Mouse (Mus musculus) hindbrain, embryonic 11.5 days (tissue): Measurements from ENCODE around the gene Ccl5. TPM values are rescaled to one million over a fixed set of nuclear protein-coding genes. Genes with fewer than 3 reads are reported as not detected.

Experiments used
- ATAC-seq: fragments of 200-750 bp; cut with Nextera tagmentation; 2 replicates; pipeline ENCODE4 v1.8.0; 2017; ENCODE audit warnings: mild to moderate bottlenecking, moderate TSS enrichment, moderate library complexity; ENCODE audit not compliant: low FRiP score
- DNase-seq: peaks from one replicate; pipeline ENCODE4 v3.0.0-alpha.2; 2015; ENCODE audit warnings: low spot score
- H3K27ac ChIP-seq: fragments of 300-500 bp; sonication (generic); 2 replicates; pipeline ENCODE4 v1.5.1; 2014; ENCODE audit warnings: mild to moderate bottlenecking, low read depth, low read length
- H3K27me3 ChIP-seq: fragments of 300-500 bp; sonication (generic); 2 replicates; pipeline ENCODE4 v1.6.1; 2014; ENCODE audit warnings: mild to moderate bottlenecking, low read length, moderate library complexity, mixed read lengths; ENCODE audit not compliant: control insufficient read depth, insufficient read depth
- H3K36me3 ChIP-seq: fragments of 300-500 bp; sonication (generic); 2 replicates; pipeline ENCODE4 v1.6.1; 2014; ENCODE audit warnings: mild to moderate bottlenecking, low read length, moderate library complexity, mixed read lengths; ENCODE audit not compliant: control insufficient read depth, insufficient read depth
- H3K4me1 ChIP-seq: fragments of 300-500 bp; sonication (generic); replicated peaks from 2 replicates; pipeline ENCODE4 v1.6.1; 2014; ENCODE audit warnings: low read length, mixed read lengths; ENCODE audit not compliant: control insufficient read depth, insufficient read depth
- H3K4me2 ChIP-seq: fragments of 300-500 bp; sonication (generic); replicated peaks from 2 replicates; pipeline ENCODE4 v1.6.1; 2014; ENCODE audit warnings: mild to moderate bottlenecking, low read depth, low read length
- H3K4me3 ChIP-seq: fragments of 300-500 bp; sonication (generic); 2 replicates; pipeline ENCODE4 v1.5.1; 2014; ENCODE audit warnings: low read depth, low read length
- H3K9ac ChIP-seq: fragments of 300-500 bp; sonication (generic); 2 replicates; pipeline ENCODE4 v1.6.1; 2014; ENCODE audit warnings: low read depth, low read length
- H3K9me3 ChIP-seq: fragments of 300-500 bp; sonication (generic); 2 replicates; pipeline ENCODE4 v1.6.1; 2016; ENCODE audit warnings: low read length; ENCODE audit not compliant: control insufficient read depth
- WGBS: fragments of 180-500 bp; shearing (Covaris S2); extraction: QIAGEN DNeasy Blood & Tissue Kit; methylation state at CpG from one replicate; pipeline ENCODE4 v1.1.7; 2014; 5-methylcytosine and 5-hydroxymethylcytosine counted together
- polyA plus RNA-seq: library from polyadenylated mRNA; unstranded; fragments of >200 nt; fragmentation: Nextera tagmentation; extraction: Ambion mirVana; gene quantifications from 2 replicates; pipeline ENCODE4 v1.2.1, GENCODE M21; 2014

The Ccl5 gene
- 0.42 TPM in 1 of 2 replicates, not detected in the other for polyA plus RNA-seq

DNA sequence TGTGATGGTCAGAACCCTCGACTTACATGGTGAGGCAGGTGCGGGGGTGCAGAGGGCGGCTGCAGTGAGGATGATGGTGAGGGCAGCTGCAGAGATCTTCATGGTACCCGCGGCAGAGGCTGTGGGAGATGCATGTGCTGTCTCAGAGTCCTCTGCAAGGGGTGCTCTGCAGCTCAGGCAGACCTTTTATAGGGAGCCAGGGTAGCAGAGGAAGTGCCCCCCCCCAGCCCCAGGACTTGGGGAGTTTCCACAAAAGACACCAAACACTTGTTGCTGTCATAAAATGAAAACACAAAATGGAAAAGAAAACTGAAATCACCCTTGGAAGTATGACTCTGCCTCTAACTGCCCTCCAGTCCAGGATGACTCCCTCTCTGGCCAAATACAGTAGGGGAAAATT is at the start of gene Ccl5:
Gene Ccl5, minus strand, starts transcription at position 159 of the 400 bp plus-strand sequence.
- H3K4me2 ChIP-seq: no peak within 1 kb of the TSS
- H3K27me3 ChIP-seq: no peaks in the 10 kb centered on the region
- WGBS: 86% methylated on average over 5 of the region's 5 CpGs
- no peaks in the 10 kb centered on the region for H3K9me3 ChIP-seq
- H3K4me1 ChIP-seq: no peaks in the 10 kb centered on the region
- no peaks in the 10 kb centered on the region for H3K36me3 ChIP-seq
- no peak within 1 kb of the TSS for H3K4me3 ChIP-seq
- DNase-seq (no peak), ATAC-seq (no peak)
- H3K27ac ChIP-seq: no peak within 1 kb of the TSS
- no peak within 1 kb of the TSS for H3K9ac ChIP-seq

DNA sequence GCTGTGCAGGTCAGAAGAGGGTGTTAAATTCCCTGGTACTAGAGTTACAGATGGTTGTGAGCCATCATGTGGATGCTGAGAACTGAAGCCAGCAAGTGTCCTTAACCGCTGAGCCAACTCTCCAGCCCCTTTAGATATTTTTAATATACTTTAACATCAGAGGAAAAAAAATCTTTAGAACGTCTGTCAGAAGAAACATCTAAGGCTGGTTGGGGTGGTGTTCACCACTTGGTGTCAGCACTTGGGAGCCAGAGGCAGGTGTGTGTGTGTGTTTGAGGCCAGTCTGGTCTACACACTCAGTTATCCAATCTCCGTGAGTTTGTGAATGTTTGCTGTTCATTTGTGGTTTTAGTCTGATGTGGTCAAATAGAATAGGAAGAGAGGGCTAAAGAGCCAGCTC is 48.7 kb upstream of the Ccl5 start:
- 83% methylated on average over 3 of the region's 3 CpGs for WGBS
- Histone ChIP-seq H3K27ac (no peak overlapping the region), H3K9me3 (no peaks in the 10 kb centered on the region), H3K4me1 (no peaks in the 10 kb centered on the region), H3K4me3 (no peak overlapping the region), H3K27me3 (no peaks in the 10 kb centered on the region), H3K36me3 (no peaks in the 10 kb centered on the region), H3K9ac (no peak overlapping the region), H3K4me2 (no peak overlapping the region)
- no peak for ATAC-seq
- no peak for DNase-seq

DNA sequence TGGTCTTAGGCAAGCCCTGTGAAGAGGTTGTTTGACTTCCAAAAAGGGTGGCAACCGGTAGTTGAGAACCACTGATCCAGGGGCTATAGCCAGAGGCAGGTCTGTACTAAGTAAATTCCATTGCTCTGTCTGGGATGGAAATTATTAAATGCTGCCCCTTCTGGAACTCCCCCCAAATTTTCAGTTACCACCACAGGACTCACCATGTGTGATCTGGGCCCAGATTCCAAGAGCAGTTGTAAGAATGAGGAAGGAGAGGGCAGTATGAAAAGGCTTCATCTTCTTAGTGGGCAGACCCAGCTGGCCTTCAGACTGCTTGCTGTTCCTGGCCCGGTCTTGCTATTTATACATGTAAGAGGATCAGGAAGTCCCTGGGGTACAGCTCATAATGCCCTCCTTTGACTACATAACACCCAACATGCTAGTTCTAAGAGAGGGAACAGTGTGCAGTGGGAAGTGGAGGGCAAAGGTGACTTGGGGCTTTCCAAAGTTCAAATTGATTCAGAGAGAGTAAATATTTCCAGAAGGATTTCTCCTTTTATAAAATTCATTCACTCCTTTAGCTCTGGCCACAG is 48.0 kb upstream of the Ccl5 start, which contains the start of gene Ccl9:
Gene Ccl9, minus strand, starts transcription at position 451 of the 575 bp plus-strand sequence.
- Histone ChIP-seq H3K27ac (no peak within 1 kb of the TSS), H3K4me3 (no peak within 1 kb of the TSS), H3K9me3 (no peaks in the 10 kb centered on the region), H3K9ac (no peak within 1 kb of the TSS), H3K4me1 (no peaks in the 10 kb centered on the region), H3K4me2 (no peak within 1 kb of the TSS), H3K36me3 (no peaks in the 10 kb centered on the region), H3K27me3 (no peaks in the 10 kb centered on the region)
- no peak for DNase-seq
- 67% methylated on average over 2 of the region's 2 CpGs for WGBS
- no peak for ATAC-seq

DNA sequence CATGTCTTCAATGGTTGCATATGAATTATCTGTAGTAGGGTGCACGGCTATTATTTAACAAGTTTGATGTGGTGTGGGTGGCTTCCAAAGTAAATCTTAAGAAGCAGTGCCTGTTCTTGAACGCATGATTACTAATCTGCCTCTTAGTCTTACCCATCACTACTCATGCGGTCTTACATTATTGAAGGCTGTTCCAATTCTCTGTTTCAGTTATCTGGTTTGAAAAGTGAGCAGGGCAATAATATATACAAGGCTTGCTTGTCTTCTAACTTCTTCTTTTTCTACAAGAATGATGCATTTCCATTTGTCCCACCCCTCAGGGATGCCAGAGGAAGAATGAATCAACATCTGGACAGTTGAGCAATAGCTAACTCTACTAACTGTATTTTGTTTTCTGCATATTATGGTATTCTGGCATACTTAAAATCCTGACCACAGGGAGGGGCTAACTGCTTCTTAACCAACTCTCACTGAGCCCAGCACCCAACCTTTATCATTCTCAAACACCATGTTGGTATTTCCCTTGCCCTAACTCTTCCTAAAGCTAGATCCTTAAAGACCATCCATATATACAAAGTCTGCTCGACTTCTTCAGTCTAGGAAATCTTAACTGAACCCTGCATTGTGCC is 46.7 kb upstream of the Ccl5 start:
- 87% methylated on average over 4 of the region's 4 CpGs for WGBS

DNA sequence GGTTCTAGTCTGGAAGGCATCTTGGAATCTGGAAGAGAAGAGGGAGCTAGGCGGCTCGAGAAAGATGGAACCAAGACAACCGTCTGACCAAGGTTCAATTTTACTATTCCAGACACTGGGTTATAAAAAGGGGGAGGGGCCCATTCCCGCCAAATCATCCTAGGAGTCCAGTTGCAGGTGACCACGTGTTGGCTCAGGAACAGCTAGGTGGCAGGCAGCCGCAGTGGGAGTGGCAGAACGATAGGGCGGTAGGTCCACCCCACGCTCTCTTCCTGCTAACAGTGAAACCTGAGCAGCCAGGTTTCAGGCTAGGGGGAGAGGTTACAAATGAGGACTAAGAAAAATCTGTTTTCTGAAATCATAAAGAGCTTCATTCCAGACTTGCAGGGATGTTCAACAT is 42.5 kb upstream of the Ccl5 start:
- Histone ChIP-seq H3K27me3 (no peaks in the 10 kb centered on the region), H3K4me3 (no peak overlapping the region), H3K36me3 (no peaks in the 10 kb centered on the region), H3K9ac (no peak overlapping the region), H3K4me2 (no peak overlapping the region), H3K4me1 (no peaks in the 10 kb centered on the region), H3K27ac (no peak overlapping the region), H3K9me3 (no peaks in the 10 kb centered on the region)
- no peak for DNase-seq
- no peak for ATAC-seq
- 65% methylated on average over 9 of the region's 9 CpGs for WGBS

More for the DNA sequence above, 46.7 kb upstream of the Ccl5 start:
- DNase-seq (no peak), ATAC-seq (no peak)
- no peaks in the 10 kb centered on the region for H3K27me3 ChIP-seq
- H3K9ac ChIP-seq: no peak overlapping the region
- H3K36me3 ChIP-seq: no peaks in the 10 kb centered on the region
- H3K4me3 ChIP-seq: no peak overlapping the region
- no peaks in the 10 kb centered on the region for H3K9me3 ChIP-seq
- H3K27ac ChIP-seq: no peak overlapping the region
- no peak overlapping the region for H3K4me2 ChIP-seq
- H3K4me1 ChIP-seq: no peaks in the 10 kb centered on the region

DNA sequence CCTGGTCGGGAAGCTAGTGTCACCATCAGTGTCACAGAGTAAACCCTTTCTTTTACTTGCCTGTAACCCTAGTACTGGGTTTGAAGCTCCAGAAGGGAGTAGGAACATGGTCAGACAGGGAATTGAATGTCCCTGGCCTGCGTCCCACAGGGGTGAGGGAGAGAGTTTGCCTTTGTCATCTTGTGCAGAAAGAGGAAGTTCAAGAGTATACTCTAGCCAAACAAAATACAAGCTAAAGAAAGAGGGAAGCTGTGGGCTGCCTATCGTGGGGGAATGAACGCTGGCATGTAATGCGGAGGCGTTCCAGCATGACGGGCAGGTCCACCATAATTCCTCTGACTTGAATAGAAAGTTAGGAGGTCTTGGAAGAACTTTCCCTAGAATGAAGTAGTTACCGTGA is 41.9 kb upstream of the Ccl5 start:
- Histone ChIP-seq H3K4me1 (no peaks in the 10 kb centered on the region), H3K27me3 (no peaks in the 10 kb centered on the region), H3K9ac (no peak overlapping the region), H3K9me3 (no peaks in the 10 kb centered on the region), H3K4me3 (no peak overlapping the region), H3K36me3 (no peaks in the 10 kb centered on the region), H3K4me2 (no peak overlapping the region), H3K27ac (no peak overlapping the region)
- ATAC-seq: no peak
- DNase-seq: no peak
- 92% methylated on average over 8 of the region's 8 CpGs for WGBS

DNA sequence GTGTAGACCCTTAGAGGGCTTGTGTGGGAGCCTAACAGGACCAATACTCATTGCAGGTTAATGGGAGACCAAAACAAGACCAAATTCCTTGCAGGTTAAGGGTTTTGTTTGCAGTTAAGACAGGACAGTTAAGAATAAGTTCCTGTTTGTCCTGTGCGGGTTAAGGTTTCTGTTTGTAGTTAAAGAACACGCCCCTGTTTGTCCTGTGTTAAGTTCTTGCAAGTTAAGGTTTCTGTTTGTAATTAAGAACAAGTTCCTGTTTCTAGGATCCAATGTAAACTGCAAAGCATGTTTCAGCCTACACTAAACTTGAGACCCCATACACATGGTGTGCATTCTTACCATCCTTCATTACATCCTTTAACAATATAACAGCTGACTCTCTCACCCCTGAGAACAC is 39.9 kb upstream of the Ccl5 start:
- Histone ChIP-seq H3K27me3 (no peaks in the 10 kb centered on the region), H3K4me1 (no peaks in the 10 kb centered on the region), H3K9me3 (no peaks in the 10 kb centered on the region), H3K27ac (no peak overlapping the region), H3K36me3 (no peaks in the 10 kb centered on the region), H3K4me3 (no peak overlapping the region), H3K9ac (no peak overlapping the region), H3K4me2 (no peak overlapping the region)
- ATAC-seq: no peak
- WGBS: 88% methylated on average over 2 of the region's 2 CpGs
- DNase-seq: no peak

DNA sequence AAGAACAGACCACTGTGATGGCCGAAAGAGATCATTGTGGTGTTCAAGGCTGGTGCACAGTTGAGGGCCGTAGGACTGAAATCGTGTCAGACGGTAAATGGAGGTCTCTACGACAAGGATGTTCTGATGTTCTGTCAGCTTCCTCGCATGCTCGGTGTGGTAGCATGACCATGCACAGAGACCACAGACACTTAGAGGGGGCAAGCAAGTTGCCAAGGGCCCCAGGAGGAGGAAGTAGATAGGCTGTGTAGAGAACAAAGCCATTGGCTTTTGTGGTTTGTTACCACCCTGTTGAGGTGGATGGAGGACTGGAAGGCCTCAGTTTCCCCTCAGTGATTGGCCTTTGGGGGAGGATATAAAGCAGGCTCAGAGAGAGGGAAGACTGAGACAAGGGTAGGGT is 38.9 kb upstream of the Ccl5 start:
- Histone ChIP-seq H3K27me3 (no peaks in the 10 kb centered on the region), H3K36me3 (no peaks in the 10 kb centered on the region), H3K4me3 (no peak overlapping the region), H3K9ac (no peak overlapping the region), H3K27ac (no peak overlapping the region), H3K4me1 (no peaks in the 10 kb centered on the region), H3K4me2 (no peak overlapping the region), H3K9me3 (no peaks in the 10 kb centered on the region)
- DNase-seq (no peak), ATAC-seq (no peak)
- whole genome bisulfite sequencing: 93% methylated on average over 7 of the region's 7 CpGs

DNA sequence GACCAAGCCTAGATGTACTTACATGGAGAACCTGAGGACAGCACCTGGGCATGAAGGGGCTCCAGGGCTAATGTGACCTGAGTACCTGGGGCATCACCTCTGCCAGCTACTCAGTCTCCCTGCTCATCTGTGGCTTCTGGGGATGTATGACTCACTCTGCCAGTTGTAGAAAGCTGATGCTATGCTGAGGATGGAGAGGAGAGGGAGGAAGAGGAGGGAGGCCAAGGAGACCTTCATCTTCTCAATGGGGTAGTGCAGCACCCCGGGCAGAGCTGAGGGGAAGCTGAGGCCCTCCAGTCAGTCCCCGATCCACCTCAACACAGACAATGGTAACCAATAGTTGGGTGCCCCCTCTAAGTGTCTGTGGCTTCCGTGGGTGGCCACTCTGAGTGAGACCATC is 38.5 kb upstream of the Ccl5 start:
- no peaks in the 10 kb centered on the region for H3K9me3 ChIP-seq
- H3K4me3 ChIP-seq: no peak overlapping the region
- no peak for ATAC-seq
- no peak overlapping the region for H3K4me2 ChIP-seq
- H3K36me3 ChIP-seq: no peaks in the 10 kb centered on the region
- H3K27ac ChIP-seq: no peak overlapping the region
- no peaks in the 10 kb centered on the region for H3K27me3 ChIP-seq
- no peaks in the 10 kb centered on the region for H3K4me1 ChIP-seq
- no peak for DNase-seq
- H3K9ac ChIP-seq: no peak overlapping the region
- 88% methylated on average over 3 of the region's 3 CpGs for WGBS
